Mouse (Mus musculus) gastrocnemius, postnatal 25 days (tissue): ENCODE measurements around the gene Men1. TPM values are rescaled to one million over a fixed set of nuclear protein-coding genes. Genes with fewer than 3 reads are reported as not detected.
"Not testable (repeated sequence)": the region's sequence is repeated elsewhere in the genome, so short reads cannot be mapped to it uniquely, and the experiment has no call there.

Experiments used
- DNase-seq: peaks from one replicate; pipeline ENCODE4 v3.0.0; 2022
- total RNA-seq, 2 experiments: library from RNA; stranded (reverse); gene quantifications; 1 replicate in 1 of 2; 2 replicates in 1 of 2; pipeline ENCODE4 v1.2.3; 2021

The Men1 gene
- total RNA-seq, 2 experiments from 2014 or later: 5.0 to 7.0 TPM

GRCm38 (mm10) chr19:6304787-6305516, 29.8 kb upstream of the Men1 start:
- peak; percentile 85 for DNase-seq

- DNase-seq: no peak
Observed at GRCm38 (mm10) chr19:6305517-6306115, 29.2 kb upstream of the Men1 start.

GRCm38 (mm10) chr19:6306137-6306551, 28.6 kb upstream of the Men1 start, which contains the start of gene Cdc42bpg:
Gene Cdc42bpg (plus strand): TSS chr19:6306456.
- DNase-seq: peak; percentile 83

- peak; percentile 76 for DNase-seq
Observed at GRCm38 (mm10) chr19:6306586-6306985, 28.2 kb upstream of the Men1 start.

GRCm38 (mm10) chr19:6307733-6308531, 26.8 kb upstream of the Men1 start:
- DNase-seq: no peak

GRCm38 (mm10) chr19:6310181-6310580, 24.6 kb upstream of the Men1 start:
- no peak for DNase-seq

GRCm38 (mm10) chr19:6311783-6312182, 23.0 kb upstream of the Men1 start:
- DNase-seq: not testable (repeated sequence)

- DNase-seq: no peak
Observed at GRCm38 (mm10) chr19:6313796-6314195, 21.0 kb upstream of the Men1 start.

- DNase-seq: no peak
Observed at GRCm38 (mm10) chr19:6314513-6314912, 20.3 kb upstream of the Men1 start.

GRCm38 (mm10) chr19:6315573-6315972, 19.2 kb upstream of the Men1 start:
- DNase-seq: no peak

GRCm38 (mm10) chr19:6318145-6318544, 16.6 kb upstream of the Men1 start:
- no peak for DNase-seq

- no peak for DNase-seq
Observed at GRCm38 (mm10) chr19:6321358-6321757, 13.4 kb upstream of the Men1 start.

- DNase-seq: no peak
Observed at GRCm38 (mm10) chr19:6321786-6322621, 12.8 kb upstream of the Men1 start.

- no peak for DNase-seq
Observed at GRCm38 (mm10) chr19:6324751-6325150, 10.0 kb upstream of the Men1 start.

- no peak for DNase-seq
Observed at GRCm38 (mm10) chr19:6331178-6331577, 3.6 kb upstream of the Men1 start.

- no peak for DNase-seq
Observed at GRCm38 (mm10) chr19:6331719-6332516, 2.9 kb upstream of the Men1 start.

- no peak for DNase-seq
Observed at GRCm38 (mm10) chr19:6333761-6334595, 801 bp upstream of the Men1 start.

- DNase-seq: no peak
Observed at GRCm38 (mm10) chr19:6335458-6335827, 664 bp downstream of the Men1 start.

GRCm38 (mm10) chr19:6336920-6337319, 2.1 kb downstream of the Men1 start:
- no peak for DNase-seq

GRCm38 (mm10) chr19:6338171-6338570, 3.4 kb downstream of the Men1 start:
- no peak for DNase-seq
